Comparison of ENCODE assay signal across 8 mouse cellular contexts in genomic region chr11:59015052-59015451, GRCm38 (mm10). TPM values are rescaled to one million over a fixed set of nuclear protein-coding genes. Genes with fewer than 3 reads are reported as not detected.
DNase-seq lines count a peak whose midpoint lies in the region; TF ChIP-seq lines count a peak whose summit lies in the region.

No protein-coding gene starts in this region.

- TF ChIP-seq EP300 in MEL (IDR thresholded peaks at IDR 0.05; ENCODE audit: low read depth in 1 of 2, low read length in 2 of 2), result no peak

- H3K4me3 ChIP-seq in heart, embryonic 10.5 days, result no peak overlapping the region
- no peak overlapping the region for H3K4me3 ChIP-seq in MEL (ENCODE audit: control insufficient read depth in 1 of 2, insufficient read depth in 1 of 2, low read depth in 2 of 2, low read length in 2 of 2)
- H3K4me3 ChIP-seq in limb, embryonic 10.5 days, result no peak overlapping the region
- no peak overlapping the region for H3K4me3 ChIP-seq in small intestine, adult 2 months (ENCODE audit: low read depth, low read length)

- peak; percentile 28 for TF ChIP-seq RAD21 in MEL (IDR thresholded peaks at IDR 0.05; ENCODE audit: low read depth, low read length)

- H3K27me3 ChIP-seq in heart, embryonic 10.5 days (ENCODE audit: insufficient read depth, poor library complexity, severe bottlenecking), result no peaks in the 10 kb centered on the region
- peaks cover 0 to 2% of the 10 kb centered on the region in 2 experiments; a peak in 2 of 4 replicates for H3K27me3 ChIP-seq in MEL (ENCODE audit: control insufficient read depth in 1 of 2, insufficient read depth in 2 of 2, low read length in 2 of 2)
- 0 out of 2 replicates have a peak, but pooled peaks cover 5% of the 10 kb centered on the region for H3K27me3 ChIP-seq in limb, embryonic 10.5 days (ENCODE audit: low read depth, poor library complexity, severe bottlenecking)
- H3K27me3 ChIP-seq in small intestine, adult 2 months (ENCODE audit: control insufficient read depth, insufficient read depth, low read length), result no peaks in the 10 kb centered on the region

- H3K27ac ChIP-seq in heart, embryonic 10.5 days, result no peak overlapping the region
- no peak overlapping the region for H3K27ac ChIP-seq in MEL (ENCODE audit: control insufficient read depth, low read depth, low read length)
- no peak overlapping the region for H3K27ac ChIP-seq in limb, embryonic 10.5 days
- H3K27ac ChIP-seq in small intestine, adult 2 months (ENCODE audit: insufficient read depth, low read depth, low read length), result no peak overlapping the region

- H3K36me3 ChIP-seq in heart, embryonic 10.5 days, result peaks cover 70% of the 10 kb centered on the region
- H3K36me3 ChIP-seq in MEL (ENCODE audit: control insufficient read depth in 1 of 2, insufficient read depth in 2 of 2, low read length in 2 of 2), result no peaks in the 10 kb centered on the region
- no peaks in the 10 kb centered on the region for H3K36me3 ChIP-seq in limb, embryonic 10.5 days
- no peaks in the 10 kb centered on the region for H3K36me3 ChIP-seq in small intestine, adult 2 months (ENCODE audit: control insufficient read depth, insufficient read depth, low read length)

- H3K4me1 ChIP-seq in heart, embryonic 10.5 days, result peaks cover 14% of the 10 kb centered on the region
- no peaks in the 10 kb centered on the region for H3K4me1 ChIP-seq in MEL (ENCODE audit: control insufficient read depth in 1 of 2, insufficient read depth in 2 of 2, low read length in 2 of 2)
- no peaks in the 10 kb centered on the region for H3K4me1 ChIP-seq in limb, embryonic 10.5 days
- H3K4me1 ChIP-seq in small intestine, adult 2 months (ENCODE audit: control insufficient read depth, insufficient read depth, insufficient read length, low read length), result no peaks in the 10 kb centered on the region

- DNase-seq in heart, postnatal 4 days, result peak; percentile 62
- DNase-seq in heart, embryonic 10.5 days (ENCODE audit: low spot score), result no peak
- peak; percentile 67 for DNase-seq in 3134 (ENCODE audit: extremely low read depth, insufficient read length, low spot score)
- peak; percentile 37 for DNase-seq in MEL (ENCODE audit: low read depth, low spot score)
- DNase-seq in embryo, embryonic 9.5 days (ENCODE audit: extremely low spot score), result peak; percentile 33
- DNase-seq in limb, embryonic 10.5 days (ENCODE audit: low spot score), result peak; percentile 34
- DNase-seq in adipocyte (ENCODE audit: low spot score), result no peak

- H3K9ac ChIP-seq in MEL (ENCODE audit: control insufficient read depth, low read depth, low read length, poor library complexity, severe bottlenecking), result no peak overlapping the region

- no peaks in the 10 kb centered on the region for H3K79me2 ChIP-seq in MEL (ENCODE audit: control insufficient read depth, insufficient read depth, low read length, poor library complexity)

- peak; percentile 20 to 69 (median 54); a peak in 5 of 6 replicates for TF ChIP-seq CTCF in MEL (IDR thresholded peaks at IDR 0.05 in 2 of 3, conservative IDR thresholded peaks at IDR 0.05 in 1 of 3; ENCODE audit: control insufficient read depth in 1 of 3, insufficient read depth in 1 of 3, low read depth in 2 of 3, low read length in 3 of 3, poor library complexity in 1 of 3, severe bottlenecking in 1 of 3)
- peak; percentile 29; the same call in 1 of the 2 replicates for TF ChIP-seq CTCF in small intestine, adult 2 months (IDR thresholded peaks at IDR 0.05; ENCODE audit: extremely low read depth, insufficient read length, insufficient replicate concordance, low read depth, low read length)

- no peak for TF ChIP-seq POLR2A in MEL (IDR thresholded peaks at IDR 0.05; ENCODE audit: control insufficient read depth in 1 of 2, insufficient read depth in 1 of 2, low read depth in 1 of 2, low read length in 2 of 2, poor library complexity in 1 of 2)
- TF ChIP-seq POLR2A in small intestine, adult 2 months (IDR thresholded peaks at IDR 0.05; ENCODE audit: low read depth, low read length), result no peak

- 36% methylated on average over 9 of the region's 9 CpGs for WGBS in heart, embryonic 10.5 days
- WGBS in limb, embryonic 10.5 days, result 47% methylated on average over 9 of the region's 9 CpGs
- 27% methylated on average over 9 of the region's 9 CpGs for WGBS in small intestine, adult 2 months

- H3K9me3 ChIP-seq in heart, embryonic 10.5 days, result no peaks in the 10 kb centered on the region
- H3K9me3 ChIP-seq in MEL (replicated peaks; ENCODE audit: insufficient read depth, low read length), result no peaks in the 10 kb centered on the region
- H3K9me3 ChIP-seq in limb, embryonic 10.5 days (replicated peaks), result no peaks in the 10 kb centered on the region

TF ChIP-seq in MEL, 35 proteins besides CTCF, POLR2A, EP300 and RAD21:
- TF ChIP-seq UBTF (IDR thresholded peaks at IDR 0.05; ENCODE audit: borderline replicate concordance, insufficient read depth, low read depth, low read length) (no peak), SMC3 (IDR thresholded peaks at IDR 0.05; ENCODE audit: low read depth, low read length) (peak; percentile 29; the same call in 1 of the 2 replicates), MYC (IDR thresholded peaks at IDR 0.05; ENCODE audit: low read depth, low read length) (no peak), ZC3H11A (IDR thresholded peaks at IDR 0.05; ENCODE audit: low read depth, low read length) (no peak)

RNA-seq across cellular contexts. Expression of gene Trim11, which starts 37.2 kb away (rescaled TPM):
- 10 to 100 TPM; 21.3 TPM for total RNA-seq in heart, postnatal 4 days (2021)
- 24.0 and 31.4 TPM in 2 replicates for polyA plus RNA-seq in heart, embryonic 10.5 days (2016; fragmentation: Nextera tagmentation; extraction: Ambion mirVana)
- total RNA-seq in MEL (2012; rRNA removed), result 22.9 and 27.0 TPM in 2 replicates
- polyA plus RNA-seq in MEL (2012; ENCODE audit: insufficient read depth in 1 of 2, insufficient read length in 2 of 2, low read depth in 1 of 2, low replicate concordance in 2 of 2, missing spikeins in 1 of 2), result 10 to 100 TPM in 1 of 2 experiments, not detected in 1; 24.8 TPM
- 17.8 and 20.7 TPM in 2 replicates for polyA plus RNA-seq in limb, embryonic 10.5 days (2016; fragmentation: Nextera tagmentation; extraction: Ambion mirVana)
- polyA plus RNA-seq in small intestine, adult 2 months (2012; rRNA removed), result 15.4 and 22.6 TPM in 2 replicates

Comparison
In these comparisons a context has a peak if more than half of its experiments do, and no peak if none do; other contexts are left out.
1. DNase-seq: peak in heart, postnatal 4 days (single experiment), 3134 (single experiment), MEL (single experiment), embryo, embryonic 9.5 days (single experiment) and limb, embryonic 10.5 days (single experiment); none in heart, embryonic 10.5 days (single experiment) and adipocyte (single experiment).